Mouse (Mus musculus): ENCODE results near the gene Tns4. TPM values are rescaled to one million over a fixed set of nuclear protein-coding genes. Genes with fewer than 3 reads are reported as not detected.

The Tns4 gene
- not detected for polyA plus RNA-seq (2017; shearing (Covaris generic))

GRCm38 (mm10) chr11:99089077-99089601 is at the start of gene Tns4:
TSS of gene Tns4 (minus strand) at chr11:99089306.

GRCm38 (mm10) chr11:99041051-99041729 is 47.9 kb downstream of the Tns4 start, which contains the start of gene Igfbp4:
TSS of gene Igfbp4 (plus strand) at chr11:99041244.

GRCm38 (mm10) chr11:99023500-99024467 is 65.3 kb downstream of the Tns4 start, which contains the start of gene Top2a:
TSS of gene Top2a (minus strand) at chr11:99024189.

Other genes with a start within 250 kb of the Tns4 start
- gene Wipf2, start 225.7 kb downstream of the Tns4 start, polyA plus RNA-seq (2017; shearing (Covaris generic)): 5.6 TPM
- gene Cdc6, start 181.5 kb downstream of the Tns4 start, polyA plus RNA-seq (2017; shearing (Covaris generic)): 0.52 TPM
- 44.3 TPM for gene Rara, start 161.5 kb downstream of the Tns4 start, polyA plus RNA-seq (2017; shearing (Covaris generic))
- not detected for gene Gjd3, start 106.3 kb downstream of the Tns4 start, polyA plus RNA-seq (2017; shearing (Covaris generic))
- 4.4 TPM for gene Top2a, start 65.1 kb downstream of the Tns4 start, polyA plus RNA-seq (2017; shearing (Covaris generic))
- gene Igfbp4, start 48.1 kb downstream of the Tns4 start, polyA plus RNA-seq (2017; shearing (Covaris generic)): 1.2 TPM
- 465 TPM for gene Ccr7, start 65.8 kb upstream of the Tns4 start, polyA plus RNA-seq (2017; shearing (Covaris generic))
- gene Smarce1, start 141.7 kb upstream of the Tns4 start, polyA plus RNA-seq (2017; shearing (Covaris generic)): 181 TPM
- 0.44 TPM for gene Krt222, start 154.8 kb upstream of the Tns4 start, polyA plus RNA-seq (2017; shearing (Covaris generic))
- not detected for gene Krt24, start 196.0 kb upstream of the Tns4 start, polyA plus RNA-seq (2017; shearing (Covaris generic))
- not detected for gene Krt25, start 233.6 kb upstream of the Tns4 start, polyA plus RNA-seq (2017; shearing (Covaris generic))
- not detected for gene Krt26, start 248.7 kb upstream of the Tns4 start, polyA plus RNA-seq (2017; shearing (Covaris generic))